Mouse (Mus musculus) intestine, embryonic 14.5 days (tissue): ENCODE results near the gene Bckdhb. TPM values are rescaled to one million over a fixed set of nuclear protein-coding genes. Genes with fewer than 3 reads are reported as not detected.
"Not testable (repeated sequence)": the region's sequence is repeated elsewhere in the genome, so short reads cannot be mapped to it uniquely, and the experiment has no call there.

Experiments used
- ATAC-seq: fragments of 200-750 bp; cut with Nextera tagmentation; replicated peaks from 2 replicates; pipeline ENCODE4 v1.8.0; 2017; ENCODE audit warnings: low read depth, moderate number of reproducible peaks, moderate TSS enrichment, moderate library complexity; ENCODE audit not compliant: low FRiP score, low TSS enrichment
- DNase-seq: peaks from one replicate; pipeline ENCODE4 v3.0.0-alpha.2; 2018; ENCODE audit warnings: low spot score
- H3K27ac ChIP-seq: fragments of 300-500 bp; sonication (generic); 2 replicates; pipeline ENCODE4 v1.5.1; 2014; ENCODE audit warnings: low read depth, mild to moderate bottlenecking, control low read depth
- H3K27me3 ChIP-seq: fragments of 300-500 bp; sonication (generic); replicated peaks from 2 replicates; pipeline ENCODE4 v1.6.1; 2014; ENCODE audit warnings: low read length, control low read depth; ENCODE audit not compliant: control insufficient read depth, insufficient read depth
- H3K36me3 ChIP-seq: fragments of 300-500 bp; sonication (generic); 2 replicates; pipeline ENCODE4 v1.6.1; 2014; ENCODE audit warnings: low read length, control low read depth; ENCODE audit not compliant: control insufficient read depth, insufficient read depth
- H3K4me1 ChIP-seq: fragments of 300-500 bp; sonication (generic); replicated peaks from 2 replicates; pipeline ENCODE4 v1.6.1; 2014; ENCODE audit warnings: low read length, control low read depth, mixed read lengths; ENCODE audit not compliant: control insufficient read depth, insufficient read depth
- H3K4me2 ChIP-seq: fragments of 300-500 bp; sonication (generic); 2 replicates; pipeline ENCODE4 v1.6.1; 2014; ENCODE audit warnings: low read length
- H3K4me3 ChIP-seq: fragments of 300-500 bp; sonication (generic); 2 replicates; pipeline ENCODE4 v1.5.1; 2014; ENCODE audit warnings: low read depth, low read length, control low read depth, mixed read lengths
- H3K9ac ChIP-seq: fragments of 300-500 bp; sonication (generic); 2 replicates; pipeline ENCODE4 v1.6.1; 2014; ENCODE audit warnings: mild to moderate bottlenecking, low read length
- H3K9me3 ChIP-seq: fragments of 300-500 bp; sonication (generic); 2 replicates; pipeline ENCODE4 v1.6.1; 2016; ENCODE audit warnings: low read length, control low read depth; ENCODE audit not compliant: control insufficient read depth
- WGBS: fragments of 180-500 bp; shearing (Covaris S2); extraction: QIAGEN DNeasy Blood & Tissue Kit; methylation state at CpG from one replicate; pipeline ENCODE4 v1.1.7; 2014; 5-methylcytosine and 5-hydroxymethylcytosine counted together
- polyA plus RNA-seq: library from polyadenylated mRNA; unstranded; fragments of >200 nt; fragmentation: Nextera tagmentation; extraction: Ambion mirVana; gene quantifications from 2 replicates; pipeline ENCODE4 v1.2.1, GENCODE M21; 2014

Bckdhb gene
- polyA plus RNA-seq, 1 experiment from 2014 or later, result 35.8 TPM

GRCm38 (mm10) chr9:84045632-84046031 lies 120.7 kb downstream of the Bckdhb start:
- 87% methylated on average over 2 of the region's 2 CpGs for WGBS
- Histone ChIP-seq H3K4me3 (no peak overlapping the region), H3K27me3 (no peaks in the 10 kb centered on the region), H3K27ac (no peak overlapping the region), H3K36me3 (no peaks in the 10 kb centered on the region), H3K9me3 (no peaks in the 10 kb centered on the region), H3K9ac (no peak overlapping the region), H3K4me2 (no peak overlapping the region), H3K4me1 (no peaks in the 10 kb centered on the region)
- ATAC-seq (no peak), DNase-seq (no peak)

- no peaks in the 10 kb centered on the region for H3K4me1 ChIP-seq
- H3K4me3 ChIP-seq, result no peak overlapping the region
- no peak overlapping the region for H3K4me2 ChIP-seq
- H3K9me3 ChIP-seq, result no peaks in the 10 kb centered on the region
- no peak overlapping the region for H3K9ac ChIP-seq
- no peak overlapping the region for H3K27ac ChIP-seq
- no peak for DNase-seq
- no peaks in the 10 kb centered on the region for H3K36me3 ChIP-seq
- no peak for ATAC-seq
- 93% methylated on average over 12 of the region's 12 CpGs for whole genome bisulfite sequencing
- H3K27me3 ChIP-seq, result no peaks in the 10 kb centered on the region
These were observed 121.4 kb downstream of the Bckdhb start for GRCm38 (mm10) chr9:84046334-84046733.

- H3K27me3 ChIP-seq, result no peaks in the 10 kb centered on the region
- WGBS, result 73% methylated on average over 4 of the region's 4 CpGs
- H3K9ac ChIP-seq, result no peak overlapping the region
- no peak overlapping the region for H3K4me2 ChIP-seq
- no peak overlapping the region for H3K4me3 ChIP-seq
- H3K36me3 ChIP-seq, result no peaks in the 10 kb centered on the region
- ATAC-seq, result no peak
- H3K9me3 ChIP-seq, result no peaks in the 10 kb centered on the region
- H3K4me1 ChIP-seq, result no peaks in the 10 kb centered on the region
- DNase-seq, result no peak
- no peak overlapping the region for H3K27ac ChIP-seq
These were observed 122.0 kb downstream of the Bckdhb start for GRCm38 (mm10) chr9:84046961-84047360.

- H3K9me3 ChIP-seq, result no peaks in the 10 kb centered on the region
- no peak overlapping the region for H3K27ac ChIP-seq
- no peaks in the 10 kb centered on the region for H3K27me3 ChIP-seq
- H3K9ac ChIP-seq, result no peak overlapping the region
- H3K4me1 ChIP-seq, result no peaks in the 10 kb centered on the region
- WGBS, result 83% methylated on average over 3 of the region's 3 CpGs
- H3K36me3 ChIP-seq, result no peaks in the 10 kb centered on the region
- H3K4me3 ChIP-seq, result no peak overlapping the region
- DNase-seq (no peak), ATAC-seq (no peak)
- H3K4me2 ChIP-seq, result no peak overlapping the region
These were observed 122.5 kb downstream of the Bckdhb start for GRCm38 (mm10) chr9:84047436-84047835.

DNA sequence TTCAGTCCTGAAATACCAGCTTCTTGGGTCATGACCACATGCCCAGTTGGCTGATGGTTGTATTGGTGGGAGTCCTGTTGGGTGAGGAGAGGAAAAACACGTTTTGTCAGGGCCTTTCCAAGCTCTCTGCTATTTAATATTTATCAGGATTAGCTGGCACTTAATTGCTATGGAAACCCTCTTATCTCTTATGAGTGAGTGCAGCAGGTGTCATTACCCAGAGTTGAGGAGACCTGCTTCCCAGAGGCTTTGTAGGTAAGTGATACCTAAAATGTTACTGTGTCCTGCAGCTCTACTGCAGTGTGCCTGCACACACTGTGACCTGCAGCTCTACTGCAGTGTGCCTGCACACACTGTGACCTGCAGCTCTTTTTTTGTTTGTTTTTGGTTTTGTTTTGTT lies 124.2 kb downstream of the Bckdhb start:
- no peak overlapping the region for H3K4me2 ChIP-seq
- H3K9me3 ChIP-seq, result no peaks in the 10 kb centered on the region
- WGBS, result 58% methylated on average over 1 of the region's 1 CpGs
- 0 out of 2 replicates have a peak, but pooled peaks have one; percentile 47 for ATAC-seq
- H3K4me3 ChIP-seq, result no peak overlapping the region
- H3K36me3 ChIP-seq, result no peaks in the 10 kb centered on the region
- H3K27me3 ChIP-seq, result no peaks in the 10 kb centered on the region
- no peak overlapping the region for H3K9ac ChIP-seq
- H3K27ac ChIP-seq, result no peak overlapping the region
- no peaks in the 10 kb centered on the region for H3K4me1 ChIP-seq
- DNase-seq, result no peak

DNA sequence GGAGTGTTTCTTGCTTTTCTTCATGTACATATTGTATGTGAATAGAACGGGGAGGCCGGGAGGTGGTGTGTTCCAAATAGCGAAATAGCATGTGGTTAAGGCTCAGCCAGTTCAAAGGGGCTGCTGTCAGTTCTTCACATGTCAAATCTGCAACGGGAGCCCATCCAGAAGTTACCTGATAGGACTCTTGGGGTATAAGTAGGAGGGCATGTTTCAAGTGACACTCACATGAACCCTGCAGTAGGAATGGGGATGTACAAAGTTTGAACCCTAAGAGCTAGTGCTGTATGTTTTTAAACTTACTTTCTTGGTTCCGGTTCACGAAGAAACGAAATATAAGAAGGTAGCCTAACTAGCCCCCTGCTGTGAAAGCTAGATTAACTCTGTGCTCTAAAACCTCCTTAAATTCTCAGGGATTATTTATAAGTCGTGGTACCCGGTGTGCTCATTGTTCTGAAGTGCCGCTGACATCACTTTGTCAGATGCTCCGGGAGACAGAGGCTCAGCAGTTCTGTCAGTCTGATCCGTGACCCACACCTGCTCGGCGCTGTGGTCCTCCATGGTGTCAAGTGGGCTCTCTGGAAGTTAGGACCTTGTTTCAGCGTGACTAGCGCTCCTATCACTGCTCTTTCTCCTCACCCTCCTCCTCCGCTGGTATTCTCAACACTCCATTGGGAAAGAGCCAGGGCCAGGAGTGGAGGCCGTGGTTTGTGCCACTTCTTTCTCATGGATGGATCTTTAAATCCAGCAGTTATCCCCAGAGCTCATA lies 126.1 kb downstream of the Bckdhb start:
- H3K9ac ChIP-seq, result no peak overlapping the region
- H3K9me3 ChIP-seq, result no peaks in the 10 kb centered on the region
- no peak for DNase-seq

DNA sequence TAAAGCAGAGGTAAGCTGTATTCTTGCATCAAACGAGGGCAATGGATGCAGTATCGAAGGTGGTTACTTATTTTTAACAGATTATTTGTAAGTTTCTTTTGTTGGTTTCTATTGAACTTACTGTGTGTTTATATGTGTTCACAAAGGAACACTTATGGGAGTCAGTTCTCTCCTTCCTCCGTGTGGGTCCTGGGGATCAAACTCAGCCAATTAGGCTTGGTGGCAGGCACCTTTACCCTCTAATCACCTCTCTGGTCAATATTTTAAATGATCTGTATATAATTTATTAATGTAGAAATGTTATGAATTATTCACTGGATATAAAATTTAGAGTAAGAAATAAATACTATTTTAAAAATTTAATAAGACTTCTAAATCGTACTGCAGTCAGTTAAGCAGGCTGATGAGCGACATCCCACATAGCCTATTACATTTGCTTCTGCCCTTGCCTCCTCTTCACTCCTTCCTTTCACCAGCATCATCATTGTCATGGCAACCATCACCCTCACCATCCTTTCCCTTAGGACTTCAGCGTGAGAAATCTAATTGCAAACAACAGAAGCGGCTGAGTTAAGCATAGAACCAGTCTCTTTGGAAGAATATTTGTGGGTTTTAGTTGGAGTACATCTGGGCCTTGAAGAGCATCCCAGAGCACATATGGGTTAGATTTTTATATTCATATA lies 130.3 kb downstream of the Bckdhb start:
- Histone ChIP-seq H3K9me3 (no peaks in the 10 kb centered on the region), H3K4me2 (no peak overlapping the region), H3K4me1 (no peaks in the 10 kb centered on the region), H3K36me3 (no peaks in the 10 kb centered on the region), H3K27me3 (no peaks in the 10 kb centered on the region), H3K9ac (no peak overlapping the region), H3K4me3 (no peak overlapping the region), H3K27ac (no peak overlapping the region)
- DNase-seq (no peak), ATAC-seq (no peak)
- 87% methylated on average over 7 of the region's 7 CpGs for WGBS

More for the DNA sequence above, 126.1 kb downstream of the Bckdhb start:
- Histone ChIP-seq H3K4me3 (no peak overlapping the region), H3K4me2 (no peak overlapping the region), H3K27me3 (no peaks in the 10 kb centered on the region), H3K36me3 (no peaks in the 10 kb centered on the region), H3K27ac (no peak overlapping the region), H3K4me1 (no peaks in the 10 kb centered on the region)
- no peak for ATAC-seq
- WGBS, result 88% methylated on average over 18 of the region's 18 CpGs

GRCm38 (mm10) chr9:84060781-84061180 lies 135.8 kb downstream of the Bckdhb start:
- H3K9ac ChIP-seq, H3K36me3 ChIP-seq, DNase-seq, H3K9me3 ChIP-seq, H3K27ac ChIP-seq, H3K4me2 ChIP-seq, ATAC-seq, H3K4me1 ChIP-seq, H3K4me3 ChIP-seq, H3K27me3 ChIP-seq: not testable (repeated sequence)
- 84% methylated on average over 4 of the region's 4 CpGs for WGBS

DNA sequence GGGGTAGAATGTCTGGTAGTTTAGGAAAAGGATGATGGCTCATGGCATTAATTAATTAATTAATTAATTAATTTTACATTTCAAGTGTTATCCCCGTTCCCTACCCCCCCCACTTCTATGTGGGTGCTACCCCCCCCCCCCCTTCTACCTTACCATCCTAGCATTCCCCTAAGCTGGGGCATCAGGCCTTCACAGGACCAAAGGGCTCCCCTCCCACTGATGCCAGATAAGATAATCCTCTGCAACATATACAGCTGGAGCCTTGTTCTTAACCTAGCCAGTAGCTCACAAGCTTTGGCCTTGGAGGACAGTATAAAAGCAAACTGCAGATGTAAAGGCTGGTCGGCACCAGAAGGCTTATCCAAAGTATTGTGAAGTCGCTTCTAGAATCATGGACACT lies 138.7 kb downstream of the Bckdhb start:
- H3K27me3 ChIP-seq, result no peaks in the 10 kb centered on the region
- H3K4me1 ChIP-seq, result no peaks in the 10 kb centered on the region
- WGBS, result 82% methylated on average over 3 of the region's 3 CpGs
- H3K4me2 ChIP-seq, result no peak overlapping the region
- H3K9ac ChIP-seq, result no peak overlapping the region
- no peak overlapping the region for H3K27ac ChIP-seq
- DNase-seq (no peak), ATAC-seq (no peak)
- H3K36me3 ChIP-seq, result no peaks in the 10 kb centered on the region
- H3K4me3 ChIP-seq, result no peak overlapping the region
- no peaks in the 10 kb centered on the region for H3K9me3 ChIP-seq
